Mouse (Mus musculus): Measurements from ENCODE around the gene Sept7. TPM values are rescaled to one million over a fixed set of nuclear protein-coding genes. Genes with fewer than 3 reads are reported as not detected.

The Sept7 gene
- polyA plus RNA-seq, 1 experiment from 2014 or later, result 390 TPM

GRCm38 (mm10) chr9:25358018-25358417 is 105.8 kb downstream of the Sept7 start:
- Histone ChIP-seq H3K27ac (replicated peaks; ENCODE audit: low read depth, low read length) (no peak overlapping the region), H3K4me3 (ENCODE audit: low read depth, low read length) (no peak overlapping the region), H3K4me2 (ENCODE audit: low read depth, low read length) (no peak overlapping the region), H3K36me3 (replicated peaks; ENCODE audit: control insufficient read depth, insufficient read depth, low read depth, low read length) (no peaks in the 10 kb centered on the region), H3K9ac (replicated peaks; ENCODE audit: low read length) (no peak overlapping the region), H3K9me3 (replicated peaks; ENCODE audit: control insufficient read depth, low read length) (no peaks in the 10 kb centered on the region), H3K27me3 (ENCODE audit: control insufficient read depth, insufficient read depth, low read length) (no peaks in the 10 kb centered on the region), H3K4me1 (ENCODE audit: control insufficient read depth, insufficient read depth, low read length) (no peaks in the 10 kb centered on the region)
- DNase-seq (ENCODE audit: low spot score), result no peak
- ATAC-seq (replicated peaks; ENCODE audit: insufficient number of reproducible peaks, low FRiP score, low TSS enrichment, low read depth), result no peak
- 76% methylated on average over 5 of the region's 5 CpGs for WGBS

Other genes with a start within 250 kb of the Sept7 start
- not detected in 2 replicates for gene Gm10181, start 163.0 kb upstream of the Sept7 start, polyA plus RNA-seq (2014; fragmentation: Nextera tagmentation; extraction: Ambion mirVana)
- gene Herpud2, start 100.6 kb upstream of the Sept7 start, polyA plus RNA-seq (2014; fragmentation: Nextera tagmentation; extraction: Ambion mirVana), result 27.5 and 28.1 TPM in 2 replicates
- gene Eepd1, start 229.1 kb downstream of the Sept7 start, polyA plus RNA-seq (2014; fragmentation: Nextera tagmentation; extraction: Ambion mirVana), result 15.5 and 16.1 TPM in 2 replicates